Mouse (Mus musculus) stomach, embryonic 16.5 days (tissue): ENCODE measurements at regions not wholly inside any gene's neighbourhood (a gene's known extent, or its start where the extent isn't known, plus 50 kb on each side); places are given as distances from the start of the nearest gene placed in this dataset.

Source experiments
- ATAC-seq: fragments of 200-750 bp; cut with Nextera tagmentation; 2 replicates; pipeline ENCODE4 v1.8.0; 2017; ENCODE audit warnings: moderate number of reproducible peaks, moderate TSS enrichment; ENCODE audit not compliant: insufficient read depth, low FRiP score
- H3K27ac ChIP-seq: fragments of 300-500 bp; sonication (generic); 2 replicates; pipeline ENCODE4 v1.5.1; 2014; ENCODE audit warnings: low read length
- H3K27me3 ChIP-seq: fragments of 300-500 bp; sonication (generic); 2 replicates; pipeline ENCODE4 v1.6.1; 2014; ENCODE audit warnings: low read length, control low read depth, mixed read lengths; ENCODE audit not compliant: control insufficient read depth, insufficient read depth
- H3K36me3 ChIP-seq: fragments of 300-500 bp; sonication (generic); 2 replicates; pipeline ENCODE4 v1.6.1; 2014; ENCODE audit warnings: low read length; ENCODE audit not compliant: control insufficient read depth, insufficient read depth
- H3K4me1 ChIP-seq: fragments of 300-500 bp; sonication (generic); 2 replicates; pipeline ENCODE4 v1.6.1; 2014; ENCODE audit warnings: low read length, control low read depth, mixed read lengths; ENCODE audit not compliant: control insufficient read depth, insufficient read depth
- H3K4me2 ChIP-seq: fragments of 300-500 bp; sonication (generic); 2 replicates; pipeline ENCODE4 v1.6.1; 2014; ENCODE audit warnings: low read depth, low read length, mixed read lengths
- H3K4me3 ChIP-seq: fragments of 300-500 bp; sonication (generic); replicated peaks from 2 replicates; pipeline ENCODE4 v1.5.1; 2014; ENCODE audit warnings: mild to moderate bottlenecking, low read length
- H3K9ac ChIP-seq: fragments of 300-500 bp; sonication (generic); 2 replicates; pipeline ENCODE4 v1.6.1; 2014; ENCODE audit warnings: low read length
- H3K9me3 ChIP-seq: fragments of 300-500 bp; sonication (generic); replicated peaks from 2 replicates; pipeline ENCODE4 v1.6.1; 2016; ENCODE audit warnings: low read length, control low read depth; ENCODE audit not compliant: control insufficient read depth
- WGBS: fragments of 180-500 bp; shearing (Covaris S2); extraction: QIAGEN DNeasy Blood & Tissue Kit; methylation state at CpG from one replicate; pipeline ENCODE4 v1.1.7; 2014; 5-methylcytosine and 5-hydroxymethylcytosine counted together

DNA sequence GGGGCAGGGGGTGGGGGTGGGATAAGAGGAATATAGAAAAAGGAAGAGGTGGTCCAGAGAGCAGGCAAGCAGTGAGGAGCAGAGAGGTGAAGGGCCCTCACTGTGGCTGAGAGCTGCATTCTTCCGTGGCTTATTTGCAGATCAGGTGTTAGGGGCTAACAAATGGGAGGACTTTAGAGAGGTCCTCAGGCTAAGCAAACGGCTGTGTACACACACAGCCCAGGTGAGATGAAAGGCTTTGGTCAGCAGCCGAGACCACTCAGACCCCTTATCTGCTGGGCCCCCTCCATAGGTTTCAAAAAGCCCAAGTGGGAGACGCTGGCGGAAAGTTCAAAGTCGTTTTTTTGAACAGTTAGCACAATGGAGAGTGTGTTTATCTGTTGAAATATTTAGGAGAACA, 252.9 kb upstream of the Irx5 start:
- H3K4me2 ChIP-seq, result no peak overlapping the region
- H3K9me3 ChIP-seq, result no peaks in the 10 kb centered on the region
- H3K4me3 ChIP-seq, result no peak overlapping the region
- H3K4me1 ChIP-seq, result no peaks in the 10 kb centered on the region
- H3K27me3 ChIP-seq, result no peaks in the 10 kb centered on the region
- no peak overlapping the region for H3K9ac ChIP-seq
- ATAC-seq, result peak; percentile 77
- no peak overlapping the region for H3K27ac ChIP-seq
- 34% methylated on average over 6 of the region's 6 CpGs for WGBS
- no peaks in the 10 kb centered on the region for H3K36me3 ChIP-seq

DNA sequence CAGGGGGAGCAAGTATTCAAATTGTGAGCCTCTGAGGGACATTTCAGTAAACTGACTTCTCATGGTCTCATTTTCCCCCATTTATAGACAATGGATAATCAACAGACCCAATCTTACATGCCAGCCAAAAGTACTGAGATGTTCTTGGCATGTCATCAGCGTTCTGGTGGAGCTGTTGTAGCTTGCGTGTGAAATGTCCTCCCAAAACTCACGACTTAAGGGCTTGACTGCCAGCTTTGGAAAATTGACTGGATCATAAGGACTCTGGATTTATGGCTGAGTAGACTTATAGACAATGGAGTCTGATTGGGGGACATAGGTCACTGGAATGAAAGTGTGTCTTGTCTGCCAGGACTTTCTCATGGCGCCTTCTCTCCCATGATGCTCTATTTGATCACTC, 254.9 kb upstream of the Irx5 start:
- Histone ChIP-seq H3K27ac (no peak overlapping the region), H3K9me3 (no peaks in the 10 kb centered on the region), H3K27me3 (no peaks in the 10 kb centered on the region), H3K36me3 (no peaks in the 10 kb centered on the region), H3K4me1 (no peaks in the 10 kb centered on the region), H3K4me2 (no peak overlapping the region), H3K4me3 (no peak overlapping the region), H3K9ac (no peak overlapping the region)
- ATAC-seq, result no peak
- WGBS, result 84% methylated on average over 4 of the region's 4 CpGs

GRCm38 (mm10) chr8:92095276-92095675, 262.1 kb upstream of the Irx5 start:
- no peak for ATAC-seq
- H3K27ac ChIP-seq, result no peak overlapping the region
- WGBS, result 71% methylated on average over 12 of the region's 12 CpGs

GRCm38 (mm10) chr8:92084124-92084523, 273.3 kb upstream of the Irx5 start:
- no peak for ATAC-seq
- 68% methylated on average over 2 of the region's 2 CpGs for WGBS
- no peak overlapping the region for H3K4me2 ChIP-seq

More at GRCm38 (mm10) chr8:92095276-92095675, 262.1 kb upstream of the Irx5 start:
- Histone ChIP-seq H3K36me3 (no peaks in the 10 kb centered on the region), H3K4me1 (no peaks in the 10 kb centered on the region), H3K9me3 (no peaks in the 10 kb centered on the region), H3K4me3 (no peak overlapping the region), H3K9ac (no peak overlapping the region), H3K4me2 (no peak overlapping the region), H3K27me3 (no peaks in the 10 kb centered on the region)

GRCm38 (mm10) chr8:92081900-92082299, 275.5 kb upstream of the Irx5 start:
- Histone ChIP-seq H3K9me3 (no peaks in the 10 kb centered on the region), H3K36me3 (no peaks in the 10 kb centered on the region), H3K4me1 (no peaks in the 10 kb centered on the region), H3K9ac (no peak overlapping the region), H3K27ac (no peak overlapping the region), H3K27me3 (no peaks in the 10 kb centered on the region), H3K4me3 (no peak overlapping the region), H3K4me2 (no peak overlapping the region)
- 78% methylated on average over 6 of the region's 6 CpGs for WGBS
- no peak for ATAC-seq

More at GRCm38 (mm10) chr8:92084124-92084523, 273.3 kb upstream of the Irx5 start:
- H3K9me3 ChIP-seq, result no peaks in the 10 kb centered on the region
- H3K4me3 ChIP-seq, result no peak overlapping the region
- H3K36me3 ChIP-seq, result no peaks in the 10 kb centered on the region
- no peak overlapping the region for H3K27ac ChIP-seq
- H3K9ac ChIP-seq, result no peak overlapping the region
- H3K4me1 ChIP-seq, result no peaks in the 10 kb centered on the region
- H3K27me3 ChIP-seq, result no peaks in the 10 kb centered on the region

DNA sequence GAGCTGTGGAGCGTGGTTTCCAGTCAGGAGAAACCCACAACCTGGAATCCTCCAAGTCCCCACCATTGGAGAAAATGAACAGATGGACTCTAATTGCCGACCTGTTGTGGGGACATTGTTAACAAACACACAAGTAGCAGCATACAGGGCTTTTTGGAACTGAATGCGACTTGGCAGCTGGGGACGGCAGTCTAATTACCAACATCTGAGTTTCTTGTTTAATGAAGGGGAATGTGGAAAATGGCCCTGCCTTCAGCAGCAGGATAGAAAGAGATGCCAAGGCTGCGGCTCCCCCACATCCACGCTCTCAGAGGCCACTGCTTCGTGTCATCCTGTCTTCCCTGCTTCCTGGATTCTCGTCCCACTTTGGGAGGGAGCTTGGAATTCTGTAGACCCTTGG, 276.6 kb upstream of the Irx5 start:
- no peaks in the 10 kb centered on the region for H3K9me3 ChIP-seq
- 84% methylated on average over 8 of the region's 8 CpGs for WGBS
- ATAC-seq, result no peak
- H3K9ac ChIP-seq, result no peak overlapping the region
- no peak overlapping the region for H3K27ac ChIP-seq
- no peak overlapping the region for H3K4me3 ChIP-seq
- no peak overlapping the region for H3K4me2 ChIP-seq
- H3K4me1 ChIP-seq, result no peaks in the 10 kb centered on the region
- H3K36me3 ChIP-seq, result no peaks in the 10 kb centered on the region
- no peaks in the 10 kb centered on the region for H3K27me3 ChIP-seq

DNA sequence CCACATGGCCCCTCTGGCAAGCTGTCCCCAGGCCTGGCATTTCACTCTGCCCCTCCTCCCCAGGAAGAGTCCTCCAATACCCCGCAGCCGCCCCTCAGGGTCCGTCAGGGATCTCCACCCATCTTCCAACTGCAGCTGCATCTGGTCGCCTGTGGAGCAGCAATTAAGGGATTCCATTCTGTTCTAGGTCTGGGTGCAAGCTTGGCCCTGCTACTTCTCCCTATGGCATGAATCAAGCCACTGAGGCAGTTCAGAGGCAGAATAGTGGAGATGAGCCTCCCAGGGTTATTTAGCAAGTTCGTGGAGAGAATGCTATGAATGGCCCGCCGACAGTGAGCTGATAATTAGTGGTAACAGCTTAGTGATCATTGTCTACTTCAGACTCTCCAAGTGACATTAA, 275.7 kb upstream of the Irx3 start:
- Histone ChIP-seq H3K4me1 (no peaks in the 10 kb centered on the region), H3K9ac (no peak overlapping the region), H3K4me2 (no peak overlapping the region), H3K27ac (no peak overlapping the region), H3K9me3 (no peaks in the 10 kb centered on the region), H3K27me3 (no peaks in the 10 kb centered on the region; the same call in 1 of the 2 replicates), H3K4me3 (no peak overlapping the region), H3K36me3 (no peaks in the 10 kb centered on the region)
- 59% methylated on average over 7 of the region's 7 CpGs for WGBS
- no peak for ATAC-seq

- ATAC-seq, result no peak
- WGBS, result 26% methylated on average over 6 of the region's 6 CpGs
These were observed 270.4 kb upstream of the Irx3 start for GRCm38 (mm10) chr8:92072254-92072615.

DNA sequence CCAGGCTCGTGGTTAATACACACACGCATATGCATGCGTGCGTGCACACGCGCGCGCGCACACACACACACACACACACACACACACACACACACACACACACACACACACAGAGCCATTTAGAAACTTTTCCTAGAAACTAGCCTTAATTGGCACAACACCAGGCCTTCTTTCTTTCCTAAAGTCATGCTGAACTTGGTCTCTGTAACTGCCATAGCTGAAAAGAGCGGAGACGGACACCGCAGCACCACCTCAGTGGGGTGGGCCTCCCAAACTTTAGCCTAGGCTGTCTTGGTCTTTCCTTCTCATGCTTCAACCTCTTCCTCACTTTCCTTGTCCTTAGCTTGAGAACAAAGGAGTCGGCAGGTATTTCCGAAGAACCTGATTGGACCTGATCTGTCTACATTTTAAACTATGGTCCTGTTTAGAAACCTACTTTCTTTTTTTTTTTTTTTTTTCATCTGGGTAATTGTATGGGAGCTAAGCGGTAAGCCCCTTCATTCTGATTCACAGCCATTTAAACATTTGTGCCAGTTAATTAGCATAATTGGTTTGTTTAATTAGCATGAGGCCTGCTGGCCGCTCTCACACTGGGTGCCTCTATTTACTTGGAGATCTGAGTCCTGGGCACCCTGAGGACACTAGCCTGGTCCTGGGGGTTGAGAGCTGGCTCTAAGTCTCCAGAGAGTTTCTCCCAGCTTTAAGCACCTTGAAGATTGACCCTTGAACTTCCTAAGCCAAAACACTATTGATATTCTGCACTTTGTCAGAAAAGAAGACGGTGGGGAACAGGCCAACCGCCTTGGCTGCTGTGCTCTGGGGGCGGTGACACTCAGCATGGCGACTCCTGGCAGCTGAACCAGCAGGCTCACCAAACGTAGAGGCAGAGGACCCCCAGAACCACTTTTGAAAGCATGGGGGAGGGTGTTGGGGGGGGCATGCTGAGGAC, 269.7 kb upstream of the Irx3 start:
- no peak for ATAC-seq
- H3K27ac ChIP-seq, result no peak overlapping the region
- no peak overlapping the region for H3K4me3 ChIP-seq
- H3K36me3 ChIP-seq, result no peaks in the 10 kb centered on the region
- no peaks in the 10 kb centered on the region for H3K9me3 ChIP-seq
- H3K4me1 ChIP-seq, result no peaks in the 10 kb centered on the region
- WGBS, result 61% methylated on average over 21 of the region's 21 CpGs
- H3K4me2 ChIP-seq, result no peak overlapping the region
- peaks cover 6% of the 10 kb centered on the region; the same call in 1 of the 2 replicates for H3K27me3 ChIP-seq
- no peak overlapping the region for H3K9ac ChIP-seq

More at GRCm38 (mm10) chr8:92072254-92072615, 270.4 kb upstream of the Irx3 start:
- Histone ChIP-seq H3K27ac (no peak overlapping the region), H3K4me3 (no peak overlapping the region), H3K4me2 (no peak overlapping the region), H3K9ac (no peak overlapping the region), H3K27me3 (peaks cover 6% of the 10 kb centered on the region; the same call in 1 of the 2 replicates), H3K9me3 (no peaks in the 10 kb centered on the region), H3K36me3 (no peaks in the 10 kb centered on the region), H3K4me1 (no peaks in the 10 kb centered on the region)
